Mouse (Mus musculus) right cerebral cortex, postnatal 10 days (tissue): ENCODE data around the gene Psg19.

Source experiments
- DNase-seq, 2 experiments: peaks; one replicate each; pipeline ENCODE4 v3.0.0; 2021; ENCODE audit warnings: low spot score in 2 of 2

The Psg19 gene

GRCm38 (mm10) chr7:18746189-18746860 is 52.0 kb downstream of the Psg19 start:
- DNase-seq = peak in 1 of 2 experiments; percentile 20
